Mouse (Mus musculus) heart, embryonic 14.5 days (tissue): ENCODE measurements around the gene Tnfaip6. TPM values are rescaled to one million over a fixed set of nuclear protein-coding genes. Genes with fewer than 3 reads are reported as not detected.

Source experiments
- polyA plus RNA-seq: library from polyadenylated mRNA; unstranded; fragments of >200 nt; fragmentation: Nextera tagmentation; extraction: Ambion mirVana; gene quantifications from 2 replicates; pipeline ENCODE4 v1.2.1, GENCODE M21; 2014

The Tnfaip6 gene
- polyA plus RNA-seq, 1 experiment from 2014 or later = 2.5 TPM

Other genes starting within 250 kb of the Tnfaip6 start
- gene Rbm43, start 102.8 kb upstream of the Tnfaip6 start, polyA plus RNA-seq = 13.6 and 13.8 TPM in 2 replicates
- gene Nmi, start 64.5 kb upstream of the Tnfaip6 start, polyA plus RNA-seq = 18.0 and 18.3 TPM in 2 replicates
- gene Rif1, start 34.8 kb downstream of the Tnfaip6 start, polyA plus RNA-seq = 24.7 and 31.0 TPM in 2 replicates